Mouse (Mus musculus) spleen, adult 2 months (tissue): ENCODE results near the gene Figla. TPM values are rescaled to one million over a fixed set of nuclear protein-coding genes. Genes with fewer than 3 reads are reported as not detected.

Experiments
- DNase-seq, 2 experiments: peaks; one replicate each; pipeline versions ENCODE4 v3.0.0 to v3.0.0-alpha.2; 2012 to 2021; ENCODE audit warnings: low spot score in 2 of 2, low read depth in 1 of 2
- H3K27ac ChIP-seq: fragments of 200-500 bp; 2 replicates; pipeline ENCODE4 v1.5.1; 2012; ENCODE audit warnings: low read length, inconsistent platforms; ENCODE audit not compliant: insufficient read depth
- H3K27me3 ChIP-seq: fragments of 200-500 bp; 2 replicates; pipeline ENCODE4 v1.6.1; 2012; ENCODE audit warnings: mild to moderate bottlenecking, moderate library complexity, low read length, inconsistent platforms; ENCODE audit not compliant: control insufficient read depth, insufficient read depth
- H3K36me3 ChIP-seq: fragments of 200-500 bp; 2 replicates; pipeline ENCODE4 v1.6.1; 2012; ENCODE audit warnings: mild to moderate bottlenecking, low read length, inconsistent platforms; ENCODE audit not compliant: control insufficient read depth, insufficient read depth
- H3K4me1 ChIP-seq: fragments of 200-500 bp; 2 replicates; pipeline ENCODE4 v1.6.1; 2011; ENCODE audit warnings: inconsistent platforms; ENCODE audit not compliant: control insufficient read depth, insufficient read depth, insufficient read length
- H3K4me3 ChIP-seq: fragments of 200-500 bp; 2 replicates; pipeline ENCODE4 v1.5.1; 2011; ENCODE audit warnings: mild to moderate bottlenecking, inconsistent platforms; ENCODE audit not compliant: insufficient read depth, insufficient read length; ENCODE audit errors: extremely low read depth
- CTCF ChIP-seq: fragments of 200-500 bp; IDR thresholded peaks from 2 replicates; pipeline ENCODE4 v1.5.1; 2011; ENCODE audit warnings: mild to moderate bottlenecking, inconsistent platforms; ENCODE audit not compliant: insufficient read depth, insufficient read length, insufficient replicate concordance; ENCODE audit errors: extremely low read depth
- POLR2A ChIP-seq: fragments of 200-500 bp; IDR thresholded peaks from 2 replicates; pipeline ENCODE4 v1.6.1; 2011; ENCODE audit warnings: low read depth, low read length, inconsistent platforms
- WGBS: fragments of 180-500 bp; shearing (Covaris S2); methylation state at CpG from one replicate; pipeline ENCODE4 v1.1.7; 2018; 5-methylcytosine and 5-hydroxymethylcytosine counted together
- polyA plus RNA-seq: library from polyadenylated mRNA; depleted of rRNA; stranded (reverse); fragments of >200 nt; gene quantifications from 2 replicates; pipeline ENCODE4 v1.2.3, GENCODE M21; 2012; rRNA removed

Figla gene
- polyA plus RNA-seq, 1 experiment: not detected

DNA sequence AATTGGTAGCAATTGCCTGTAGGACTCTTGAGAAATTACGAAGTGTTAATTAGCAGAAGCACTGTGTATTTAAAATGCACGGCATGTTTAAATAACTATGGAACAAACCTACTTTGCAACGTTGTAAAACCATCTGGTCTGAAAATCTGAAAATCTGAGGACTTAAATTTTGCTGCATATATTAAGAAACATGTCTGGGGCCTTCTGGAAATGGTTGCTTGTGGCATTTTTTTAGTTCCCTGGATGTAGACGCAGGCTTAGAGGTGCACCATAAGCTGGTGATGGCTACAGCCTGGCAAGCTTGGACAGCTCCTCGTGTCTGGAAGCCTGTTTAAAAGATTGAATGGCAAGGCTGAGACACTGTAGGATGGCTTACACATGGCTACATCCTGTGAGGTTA is 53.0 kb downstream of the Figla start:
- H3K27ac ChIP-seq: no peak overlapping the region
- H3K4me3 ChIP-seq: no peak overlapping the region
- no peaks in the 10 kb centered on the region for H3K27me3 ChIP-seq
- WGBS: 79% methylated on average over 5 of the region's 5 CpGs
- no peaks in the 10 kb centered on the region for H3K4me1 ChIP-seq
- DNase-seq: no peak
- TF ChIP-seq CTCF: no peak
- no peak for TF ChIP-seq POLR2A
- H3K36me3 ChIP-seq: no peaks in the 10 kb centered on the region

- no peaks in the 10 kb centered on the region for H3K27me3 ChIP-seq
- no peak for DNase-seq
- H3K4me1 ChIP-seq: no peaks in the 10 kb centered on the region
- no peaks in the 10 kb centered on the region for H3K36me3 ChIP-seq
- no peak for TF ChIP-seq CTCF
- TF ChIP-seq POLR2A: no peak
- no peak overlapping the region for H3K27ac ChIP-seq
- no peak overlapping the region for H3K4me3 ChIP-seq
- 77% methylated on average over 3 of the region's 3 CpGs for WGBS
Measured at GRCm38 (mm10) chr6:86069856-86070255, 53.9 kb downstream of the Figla start.

DNA sequence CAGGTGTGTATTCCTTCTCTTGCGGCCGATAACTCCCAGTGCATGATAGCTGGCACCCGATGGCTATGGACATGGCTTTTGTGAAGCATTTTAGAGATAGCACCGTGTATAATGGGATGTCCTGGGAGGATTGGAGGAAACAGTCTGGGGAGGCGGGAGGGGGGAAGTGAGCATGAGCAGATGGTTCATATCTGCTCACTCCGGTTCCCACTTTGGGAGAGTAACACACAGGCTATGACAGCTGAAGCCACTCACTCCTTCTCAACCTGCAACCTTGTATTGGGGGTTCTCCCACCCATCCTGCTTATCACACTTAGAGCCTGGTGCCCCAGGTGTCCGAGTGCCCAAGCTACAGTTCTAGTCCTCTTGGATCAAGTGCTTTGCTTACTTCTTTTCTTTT is 54.3 kb downstream of the Figla start:
- H3K27me3 ChIP-seq: no peaks in the 10 kb centered on the region
- no peak for DNase-seq
- no peaks in the 10 kb centered on the region for H3K4me1 ChIP-seq
- H3K27ac ChIP-seq: no peak overlapping the region
- 78% methylated on average over 7 of the region's 7 CpGs for WGBS
- no peaks in the 10 kb centered on the region for H3K36me3 ChIP-seq
- TF ChIP-seq POLR2A (no peak), CTCF (no peak)
- no peak overlapping the region for H3K4me3 ChIP-seq

Other genes starting within 250 kb of the Figla start
- 0.27 TPM in 2 replicates for gene Nat8f6, start 195.2 kb upstream of the Figla start, polyA plus RNA-seq
- gene Nat8f5, start 195.2 kb upstream of the Figla start, polyA plus RNA-seq: 0.12 and 0.46 TPM in 2 replicates
- gene Nat8, start 184.1 kb upstream of the Figla start, polyA plus RNA-seq: 0.66 and 1.0 TPM in 2 replicates
- 0.02 TPM in 1 of 2 replicates, not detected in the other for gene Nat8f2, start 147.0 kb upstream of the Figla start, polyA plus RNA-seq
- gene Nat8f4, start 111.3 kb upstream of the Figla start, polyA plus RNA-seq: 1.5 and 1.8 TPM in 2 replicates
- 6.7 and 7.2 TPM in 2 replicates for gene Tprkb, start 104.3 kb upstream of the Figla start, polyA plus RNA-seq
- 8.1 and 8.6 TPM in 2 replicates for gene Nat8f1, start 100.5 kb upstream of the Figla start, polyA plus RNA-seq
- 21.3 and 25.7 TPM in 2 replicates for gene Dusp11, start 54.5 kb upstream of the Figla start, polyA plus RNA-seq
- 17.0 and 17.6 TPM in 2 replicates for gene Add2, start 12.5 kb downstream of the Figla start, polyA plus RNA-seq
- gene Tgfa, start 179.1 kb downstream of the Figla start, polyA plus RNA-seq: 0.45 and 0.49 TPM in 2 replicates